Mouse (Mus musculus): ENCODE measurements around the gene Rai14. TPM values are rescaled to one million over a fixed set of nuclear protein-coding genes. Genes with fewer than 3 reads are reported as not detected.

The Rai14 gene
- total and polyA plus RNA-seq, 3 experiments = not detected

DNA sequence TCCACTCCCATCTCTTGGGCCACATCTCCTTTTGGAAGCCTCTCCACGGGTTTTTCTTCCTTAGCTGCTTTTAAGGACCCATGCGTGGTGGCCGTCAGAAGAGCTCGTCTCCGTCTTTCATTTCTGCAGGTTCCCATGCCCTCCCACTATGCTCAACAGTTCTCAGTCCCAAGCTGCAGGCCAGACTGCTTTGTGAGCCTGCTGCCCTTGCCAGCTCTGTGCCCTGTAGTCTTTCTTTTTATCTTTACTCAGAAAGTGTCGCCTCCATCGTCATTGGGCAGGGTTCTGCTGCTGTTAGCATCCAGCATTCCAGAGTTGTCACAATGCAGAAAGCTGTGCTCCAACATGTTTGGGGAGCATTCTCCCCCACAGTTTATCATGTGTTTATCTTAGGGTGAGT is 147.9 kb downstream of the Rai14 start:
- no peak for DNase-seq (ENCODE audit: low read depth, low spot score)
- Histone ChIP-seq H3K4me1 (ENCODE audit: control insufficient read depth in 1 of 2, insufficient read depth in 2 of 2, low read length in 2 of 2) (no peaks in the 10 kb centered on the region), H3K4me3 (ENCODE audit: control insufficient read depth in 1 of 2, insufficient read depth in 1 of 2, low read depth in 2 of 2, low read length in 2 of 2) (no peak overlapping the region), H3K36me3 (ENCODE audit: control insufficient read depth in 1 of 2, insufficient read depth in 2 of 2, low read length in 2 of 2) (no peaks in the 10 kb centered on the region), H3K27ac (ENCODE audit: control insufficient read depth, low read depth, low read length) (no peak overlapping the region), H3K79me2 (ENCODE audit: control insufficient read depth, insufficient read depth, low read length, poor library complexity) (no peaks in the 10 kb centered on the region), H3K9ac (ENCODE audit: control insufficient read depth, low read depth, low read length, poor library complexity, severe bottlenecking) (no peak overlapping the region), H3K27me3 (ENCODE audit: control insufficient read depth in 1 of 2, insufficient read depth in 2 of 2, low read length in 2 of 2) (peaks cover 0 to 8% of the 10 kb centered on the region in 2 experiments; a peak in 2 of 4 replicates), H3K9me3 (replicated peaks; ENCODE audit: insufficient read depth, low read length) (no peaks in the 10 kb centered on the region)
- no peak for TF ChIP-seq MXI1 (IDR thresholded peaks at IDR 0.05; ENCODE audit: low read depth, low read length)
- TF ChIP-seq E2F4 (IDR thresholded peaks at IDR 0.05; ENCODE audit: borderline replicate concordance, low read depth, low read length) = no peak
- no peak for TF ChIP-seq NELFE (IDR thresholded peaks at IDR 0.05; ENCODE audit: low read depth, low read length)
- no peak for TF ChIP-seq USF1 (IDR thresholded peaks at IDR 0.05; ENCODE audit: low read depth, low read length)
- no peak for TF ChIP-seq ZMIZ1 (IDR thresholded peaks at IDR 0.05; ENCODE audit: low read depth, low read length)
- TF ChIP-seq KAT2A (conservative IDR thresholded peaks at IDR 0.05; ENCODE audit: low read depth, low read length) = no peak
- TF ChIP-seq TBP (IDR thresholded peaks at IDR 0.05; ENCODE audit: low read depth, low read length) = no peak
- no peak for TF ChIP-seq POLR2A (IDR thresholded peaks at IDR 0.05; ENCODE audit: control insufficient read depth in 1 of 2, insufficient read depth in 1 of 2, low read depth in 1 of 2, low read length in 2 of 2, poor library complexity in 1 of 2)
- TF ChIP-seq ZC3H11A (IDR thresholded peaks at IDR 0.05; ENCODE audit: low read depth, low read length) = no peak
- no peak for TF ChIP-seq SIN3A (IDR thresholded peaks at IDR 0.05; ENCODE audit: low read length)
- no peak for TF ChIP-seq POLR2AphosphoS5 (IDR thresholded peaks at IDR 0.05; ENCODE audit: borderline replicate concordance, low read depth, low read length)
- no peak for TF ChIP-seq MAZ (IDR thresholded peaks at IDR 0.05; ENCODE audit: low read depth, low read length)
- no peak for TF ChIP-seq ZKSCAN1 (IDR thresholded peaks at IDR 0.05; ENCODE audit: low read depth, low read length)
- no peak for TF ChIP-seq POLR2AphosphoS2 (IDR thresholded peaks at IDR 0.05; ENCODE audit: low read length)

DNA sequence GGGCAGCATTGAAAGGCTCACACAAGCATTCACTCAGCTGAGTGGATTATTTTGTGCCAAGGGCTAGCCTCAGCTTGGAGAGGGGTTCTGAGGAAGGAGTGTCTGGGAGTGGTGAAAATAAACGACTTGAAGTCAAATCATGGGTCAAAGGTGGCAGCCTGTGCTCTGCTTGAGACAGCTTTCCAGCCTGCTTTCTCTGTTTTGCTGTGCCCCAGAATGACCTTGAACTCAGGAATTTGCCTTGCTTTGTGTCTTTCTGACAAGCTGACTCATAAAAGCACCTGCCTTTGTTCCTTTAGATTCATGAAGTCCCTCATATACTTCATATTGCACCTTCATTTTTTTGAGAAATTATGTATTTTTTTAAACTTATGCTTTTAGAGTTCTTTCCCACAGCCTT is 150.2 kb downstream of the Rai14 start:
- Histone ChIP-seq H3K27ac (ENCODE audit: control insufficient read depth, low read depth, low read length) (no peak overlapping the region), H3K9me3 (replicated peaks; ENCODE audit: insufficient read depth, low read length) (no peaks in the 10 kb centered on the region), H3K4me3 (ENCODE audit: control insufficient read depth in 1 of 2, insufficient read depth in 1 of 2, low read depth in 2 of 2, low read length in 2 of 2) (no peak overlapping the region), H3K79me2 (ENCODE audit: control insufficient read depth, insufficient read depth, low read length, poor library complexity) (no peaks in the 10 kb centered on the region), H3K9ac (ENCODE audit: control insufficient read depth, low read depth, low read length, poor library complexity, severe bottlenecking) (no peak overlapping the region), H3K27me3 (ENCODE audit: control insufficient read depth in 1 of 2, insufficient read depth in 2 of 2, low read length in 2 of 2) (peaks cover 0 to 3% of the 10 kb centered on the region in 2 experiments; a peak in 1 of 4 replicates), H3K4me1 (ENCODE audit: control insufficient read depth in 1 of 2, insufficient read depth in 2 of 2, low read length in 2 of 2) (no peaks in the 10 kb centered on the region), H3K36me3 (ENCODE audit: control insufficient read depth in 1 of 2, insufficient read depth in 2 of 2, low read length in 2 of 2) (no peaks in the 10 kb centered on the region)
- TF ChIP-seq HCFC1 (IDR thresholded peaks at IDR 0.05; ENCODE audit: low read depth, low read length) (no peak), MYB (IDR thresholded peaks at IDR 0.05; ENCODE audit: low read depth, low read length) (no peak), ETS1 (IDR thresholded peaks at IDR 0.05; ENCODE audit: low read depth, low read length) (no peak), MAZ (IDR thresholded peaks at IDR 0.05; ENCODE audit: low read depth, low read length) (no peak), ELF1 (IDR thresholded peaks at IDR 0.05; ENCODE audit: low read depth, low read length) (no peak), NELFE (IDR thresholded peaks at IDR 0.05; ENCODE audit: low read depth, low read length) (no peak), MAFK (IDR thresholded peaks at IDR 0.05; ENCODE audit: borderline replicate concordance, low read depth, low read length) (no peak), CHD1 (IDR thresholded peaks at IDR 0.05; ENCODE audit: low read depth, low read length) (no peak)
- DNase-seq (ENCODE audit: low read depth, low spot score) = no peak

All from MEL (cell line).